Mouse (Mus musculus) R1 (cell line): ENCODE results near the gene Pphln1.
A peak's percentile ranks its signal among the peaks of the same experiment; 100 is the strongest.
"Not testable (repeated sequence)": the region's sequence is repeated elsewhere in the genome, so short reads cannot be mapped to it uniquely, and the experiment has no call there.

Experiments
- DNase-seq: peaks from one replicate; pipeline ENCODE4 v3.0.0-alpha.2; 2018; ENCODE audit warnings: low read depth, low spot score

Gene Pphln1

DNA sequence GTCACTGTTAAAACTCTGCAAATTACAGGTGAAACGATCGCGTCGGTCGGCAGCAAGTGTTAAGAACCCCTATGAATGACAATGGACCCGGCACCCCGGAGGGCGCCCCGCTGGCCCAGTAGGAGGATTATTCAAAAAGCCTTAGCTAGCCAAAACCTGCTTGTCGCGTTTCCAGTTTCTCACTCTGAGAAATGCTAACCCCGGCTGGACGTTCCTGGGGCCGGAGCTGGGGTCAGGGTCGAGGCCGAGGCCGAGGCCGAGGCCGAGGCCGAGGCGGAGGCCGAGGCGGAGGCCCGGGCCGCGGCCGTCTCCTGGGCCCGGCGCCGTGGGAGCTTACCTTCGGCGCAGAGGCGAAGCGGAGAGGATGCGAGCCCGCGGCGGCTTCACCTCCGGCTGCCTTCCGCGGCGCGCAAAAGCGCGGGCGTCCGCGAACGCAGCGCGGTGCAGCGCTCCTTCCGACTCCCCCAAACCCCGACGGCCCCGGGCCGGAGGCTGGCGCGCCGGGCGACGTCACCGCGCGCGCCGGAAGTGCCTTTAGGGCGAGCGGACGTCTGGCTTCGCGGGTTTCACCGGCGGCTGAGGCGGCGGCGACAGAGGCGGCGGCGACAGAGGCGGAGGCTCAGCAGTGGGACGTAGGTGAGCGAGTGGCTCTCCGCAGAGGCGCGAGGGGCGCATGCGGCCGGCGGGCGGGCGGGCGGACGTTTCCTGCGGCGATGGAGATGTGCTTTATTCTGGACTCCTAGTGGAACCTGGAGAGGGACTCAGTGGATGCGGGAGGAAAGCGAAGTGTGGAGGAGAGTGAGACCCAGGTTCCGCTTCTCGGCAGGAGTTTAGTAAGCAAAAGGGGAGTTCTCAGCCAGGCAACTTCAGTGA, at the start of gene Pphln1, which contains the start of gene Zcrb1:
TSS of gene Pphln1 (plus strand) at position 525 of the 873 bp plus-strand sequence.
TSS of gene Zcrb1 (minus strand) at position 509 of the 873 bp plus-strand sequence.
- peak; percentile 81 for DNase-seq

DNA sequence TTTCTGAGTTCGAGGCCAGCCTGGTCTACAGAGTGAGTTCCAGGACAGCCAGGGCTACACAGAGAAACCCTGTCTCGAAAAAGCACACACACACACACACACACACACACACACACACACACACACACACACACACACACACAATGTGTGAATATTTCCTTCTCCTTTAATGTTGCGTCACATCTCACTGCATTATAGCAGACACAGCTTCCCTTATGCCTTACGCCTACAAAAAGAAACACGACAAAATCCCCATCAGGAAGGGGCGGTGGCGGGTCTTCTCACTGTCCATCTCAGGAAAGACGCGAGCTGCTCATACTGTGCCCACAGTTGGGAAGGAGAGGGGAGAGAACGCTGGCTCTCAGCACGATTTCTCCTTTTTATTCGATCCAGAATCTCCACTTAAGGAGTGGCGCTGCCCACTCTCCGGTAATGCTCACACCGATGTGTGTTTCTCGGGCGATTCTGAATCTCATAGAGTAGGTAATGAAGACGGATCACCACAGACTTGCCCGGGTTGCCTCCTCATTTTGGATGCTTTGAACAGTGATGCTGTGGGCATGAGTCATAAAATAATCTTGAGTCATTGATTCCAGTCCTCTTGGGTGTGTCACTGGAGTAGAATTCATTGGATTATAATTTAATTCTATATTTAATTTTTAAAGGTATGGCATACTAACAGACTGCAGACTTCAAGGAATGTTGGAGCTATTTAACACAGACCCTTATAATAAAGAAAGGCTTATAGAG, 39.6 kb upstream of the Pphln1 start:
- no peak for DNase-seq

DNA sequence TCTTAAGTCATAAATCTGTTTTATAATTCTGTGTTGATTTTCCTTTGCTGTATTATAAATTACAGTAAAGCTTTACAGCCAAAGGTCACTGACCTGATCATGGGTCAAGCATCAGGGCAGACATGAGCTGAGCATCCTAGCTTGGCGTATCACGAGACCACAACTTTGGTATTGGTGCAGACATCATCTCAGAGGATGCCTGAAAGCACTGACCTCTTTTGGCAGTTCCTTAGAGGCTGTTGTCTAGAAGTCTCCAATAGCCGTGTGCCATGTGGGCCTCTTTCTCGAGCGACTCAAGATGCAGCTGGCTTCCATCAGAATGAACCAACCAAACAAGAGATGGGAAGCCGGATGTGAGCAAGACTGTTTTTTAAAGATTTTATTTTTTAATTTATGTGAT, 32.6 kb upstream of the Pphln1 start:
- no peak for DNase-seq

DNA sequence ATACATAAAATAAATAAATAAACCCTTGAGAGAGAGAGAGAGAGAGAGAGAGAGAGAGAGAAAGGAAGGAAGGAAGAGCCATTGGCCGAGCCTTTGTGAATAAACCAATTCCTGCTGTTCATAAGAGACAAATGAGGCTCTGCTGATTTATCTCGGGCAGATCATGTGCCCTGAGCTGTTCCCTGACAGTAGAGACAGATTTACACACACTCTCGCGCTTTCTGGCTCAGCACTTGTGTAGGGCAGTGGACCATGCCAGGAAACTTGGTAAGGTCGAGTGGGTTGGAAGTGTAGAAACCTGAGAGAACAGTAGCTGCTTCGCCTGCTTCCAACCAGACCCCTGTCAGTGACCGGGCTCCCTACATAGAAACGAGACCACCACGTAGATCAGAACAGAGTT, 29.6 kb upstream of the Pphln1 start:
- DNase-seq, result no peak

DNA sequence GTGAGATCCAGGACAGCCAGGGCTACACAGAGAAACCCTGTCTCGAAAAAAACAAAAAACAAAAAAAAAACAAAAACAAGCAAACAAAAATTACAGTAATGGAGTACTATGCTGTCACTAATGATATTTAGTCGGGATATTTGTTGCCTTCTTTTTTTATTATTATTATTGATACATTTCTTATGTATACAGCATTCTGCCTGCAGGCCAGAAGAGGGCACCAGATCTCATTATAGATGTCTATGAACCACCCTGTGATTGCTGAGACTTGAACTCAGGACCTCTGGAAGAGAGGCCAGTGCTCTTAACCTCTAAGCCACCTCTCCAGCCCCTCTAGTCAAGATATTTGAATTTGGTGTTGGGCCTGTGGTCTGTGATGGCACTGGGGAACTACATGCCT, 26.3 kb upstream of the Pphln1 start:
- DNase-seq, result no peak

DNA sequence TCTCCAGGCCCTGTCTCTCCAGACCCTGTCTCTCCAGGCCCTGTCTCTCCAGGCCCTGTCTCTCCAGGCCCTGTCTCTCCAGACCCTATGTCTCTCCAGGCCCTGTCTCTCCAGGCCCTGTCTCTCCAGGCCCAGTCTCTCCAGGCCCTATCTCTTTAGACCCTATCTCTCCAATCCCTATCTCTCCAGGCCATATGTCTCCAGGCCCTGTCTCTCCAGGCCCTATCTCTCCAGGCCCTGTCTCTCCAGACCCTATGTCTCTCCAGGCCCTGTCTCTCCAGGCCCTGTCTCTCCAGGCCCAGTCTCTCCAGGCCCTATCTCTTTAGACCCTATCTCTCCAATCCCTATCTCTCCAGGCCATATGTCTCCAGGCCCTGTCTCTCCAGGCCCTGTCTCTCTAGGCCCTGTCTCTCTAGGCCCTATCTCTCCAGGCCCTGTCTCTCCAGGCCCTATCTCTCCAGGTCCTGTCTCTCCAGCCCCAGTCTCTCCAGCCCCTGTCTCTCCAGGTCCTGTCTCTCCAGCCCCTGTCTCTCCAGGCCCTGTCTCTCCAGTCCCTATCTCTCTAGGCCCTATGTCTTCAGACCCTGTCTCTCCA, 25.5 kb upstream of the Pphln1 start:
- DNase-seq, result not testable (repeated sequence)

GRCm38 (mm10) chr15:93375696-93376095, 22.5 kb upstream of the Pphln1 start:
- no peak for DNase-seq

- peak; percentile 68 for DNase-seq
Measured at GRCm38 (mm10) chr15:93379177-93379576, 19.0 kb upstream of the Pphln1 start.

DNA sequence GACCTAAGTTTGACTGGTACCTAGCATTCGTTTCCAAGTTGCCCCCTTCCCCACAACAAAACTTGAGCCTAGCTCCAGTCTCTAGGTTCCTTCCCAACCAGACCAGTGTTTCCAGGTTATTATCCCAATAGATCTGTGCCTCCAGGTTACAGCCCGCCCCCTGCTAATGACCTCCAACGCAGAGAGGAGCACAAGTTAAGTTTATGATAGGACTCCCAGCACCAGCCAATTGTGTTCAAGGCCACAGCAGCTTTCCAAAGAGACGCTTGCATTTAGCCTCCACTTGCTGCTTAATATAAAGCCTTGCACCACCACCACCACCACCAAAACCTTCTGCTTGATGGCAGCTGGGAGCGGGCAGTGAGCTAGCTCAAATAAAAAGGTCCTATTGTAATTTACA, 16.8 kb upstream of the Pphln1 start:
- DNase-seq, result no peak

GRCm38 (mm10) chr15:93397269-93397668, 881 bp upstream of the Pphln1 start:
- DNase-seq, result peak; percentile 54

GRCm38 (mm10) chr15:93398699-93399540, 770 bp downstream of the Pphln1 start:
- DNase-seq, result peak; percentile 21

DNA sequence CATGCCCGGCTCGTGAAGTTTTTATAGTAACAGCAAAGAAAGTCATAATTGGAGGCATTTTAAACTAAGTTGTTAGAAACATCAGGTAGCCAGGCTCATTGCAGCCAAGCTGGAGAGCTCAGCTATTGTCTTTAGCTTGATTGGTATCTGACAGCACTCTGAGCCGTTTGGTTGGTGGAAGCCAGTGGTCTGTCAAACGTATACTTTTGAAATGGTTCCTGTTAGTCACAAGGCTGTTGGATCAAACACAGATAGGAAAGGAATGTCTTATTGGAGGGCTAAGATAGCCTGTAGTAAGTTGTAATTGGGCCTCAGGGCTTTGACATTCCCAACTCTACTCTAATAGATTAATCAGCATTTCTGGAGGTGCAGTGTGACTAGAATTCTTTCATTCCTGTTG, 3.3 kb downstream of the Pphln1 start:
- no peak for DNase-seq

DNA sequence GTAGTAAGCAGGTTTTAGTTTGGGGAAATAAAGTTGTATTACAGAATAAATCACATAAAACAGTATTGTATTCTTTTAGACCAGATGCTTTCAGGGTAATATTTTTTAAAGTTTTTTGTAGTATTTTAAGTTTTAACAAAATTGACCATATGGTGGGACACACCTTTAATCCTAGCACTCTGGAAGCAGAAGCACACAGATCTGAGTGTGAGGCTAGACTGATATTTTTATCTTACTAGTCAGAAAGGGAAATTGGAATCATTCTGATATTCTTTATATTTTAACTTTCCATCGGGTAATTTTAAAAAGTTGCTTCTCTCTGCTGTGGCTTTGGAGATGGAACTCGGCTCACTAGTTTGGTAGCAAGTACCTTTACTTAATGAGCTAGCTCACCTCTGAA, 4.6 kb downstream of the Pphln1 start:
- DNase-seq, result no peak

DNA sequence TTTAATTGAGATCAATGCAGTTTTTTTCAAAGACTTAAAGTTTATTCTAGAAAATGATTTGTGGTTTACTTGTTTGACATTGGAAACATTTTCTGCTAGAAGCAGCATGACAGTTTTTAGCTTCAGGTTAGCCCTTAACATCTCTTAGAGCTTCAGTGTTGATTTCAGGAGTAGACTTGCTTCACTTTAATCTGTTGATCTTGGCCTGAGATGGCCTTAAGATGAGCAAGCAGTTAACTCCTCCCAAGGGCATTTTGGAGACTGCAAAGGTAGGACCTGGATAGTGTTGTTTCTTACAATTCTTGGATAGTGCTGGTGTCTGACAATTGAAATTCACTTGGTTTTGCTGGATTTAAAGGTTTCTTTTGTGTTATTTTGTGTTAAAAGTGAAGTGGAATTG, 6.7 kb downstream of the Pphln1 start:
- no peak for DNase-seq

DNA sequence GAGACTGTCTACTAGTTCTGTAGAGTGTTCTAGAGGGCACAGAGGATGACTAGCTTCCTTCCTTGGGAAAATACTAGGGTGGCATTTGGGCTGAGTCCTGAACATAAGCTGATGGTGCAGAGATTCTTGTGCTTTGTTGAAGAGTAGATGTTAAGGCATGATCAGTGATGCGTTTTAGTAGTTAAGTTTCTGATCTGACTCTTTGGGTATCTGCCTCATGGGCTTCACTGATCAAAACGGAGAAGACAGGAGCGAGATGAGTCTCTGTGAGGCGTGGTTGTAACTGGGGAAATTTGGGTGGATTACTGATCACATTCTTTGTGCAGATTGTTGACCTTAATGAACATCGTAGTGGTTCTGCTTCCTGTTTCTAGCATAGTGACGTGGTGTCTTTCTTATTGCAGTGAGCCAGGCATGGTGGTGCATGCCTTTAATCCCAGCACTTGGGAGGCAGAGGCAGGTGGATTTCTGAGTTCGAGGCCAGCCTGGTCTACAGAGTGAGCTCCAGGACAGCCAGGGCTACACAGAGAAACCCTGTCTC, 7.4 kb downstream of the Pphln1 start:
- DNase-seq, result no peak

GRCm38 (mm10) chr15:93406492-93406891, 8.3 kb downstream of the Pphln1 start:
- DNase-seq, result no peak

GRCm38 (mm10) chr15:93412445-93412844, 14.3 kb downstream of the Pphln1 start:
- no peak for DNase-seq

DNA sequence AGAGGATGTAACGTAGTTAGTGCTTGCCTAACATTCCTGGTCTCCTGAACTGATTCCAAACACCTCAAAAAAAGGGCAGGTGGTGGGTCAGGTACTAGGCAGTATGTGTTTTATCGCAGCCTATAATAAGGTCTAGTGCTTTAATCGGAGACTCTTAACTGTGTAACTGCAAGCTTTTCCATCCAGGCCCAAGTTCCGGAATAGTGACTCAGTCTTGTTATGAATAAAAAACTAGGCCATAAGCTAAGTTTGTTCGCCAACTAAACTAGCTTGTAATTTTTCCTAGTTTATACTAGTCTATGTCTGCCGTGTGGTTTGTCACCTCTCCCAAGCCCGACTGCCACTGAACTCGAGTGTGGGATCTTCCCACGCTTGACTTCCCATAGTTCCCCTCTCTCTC, 16.3 kb downstream of the Pphln1 start:
- DNase-seq, result no peak

- no peak for DNase-seq
Measured at GRCm38 (mm10) chr15:93416300-93416699, 18.1 kb downstream of the Pphln1 start.

DNA sequence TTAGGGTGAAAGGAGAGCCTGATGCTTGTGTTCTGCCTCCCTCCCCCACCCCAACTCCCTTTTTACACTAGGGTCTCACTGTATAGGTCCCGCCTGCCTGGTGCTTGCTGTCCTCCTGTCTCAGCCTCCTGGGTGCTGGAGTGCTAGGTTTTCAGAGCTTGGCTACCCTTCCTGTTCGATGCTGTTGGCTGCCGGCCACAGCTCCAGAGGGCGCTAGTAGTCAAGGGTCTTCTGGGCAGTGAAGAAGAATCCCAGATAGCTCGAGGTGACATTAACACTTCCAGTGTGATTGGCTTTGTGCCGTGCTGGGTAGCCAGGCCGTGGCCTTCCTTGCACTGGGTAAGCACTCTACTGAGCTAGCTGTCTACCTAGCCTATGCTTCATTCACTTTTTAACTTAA, 22.4 kb downstream of the Pphln1 start:
- peak; percentile 14 for DNase-seq

DNA sequence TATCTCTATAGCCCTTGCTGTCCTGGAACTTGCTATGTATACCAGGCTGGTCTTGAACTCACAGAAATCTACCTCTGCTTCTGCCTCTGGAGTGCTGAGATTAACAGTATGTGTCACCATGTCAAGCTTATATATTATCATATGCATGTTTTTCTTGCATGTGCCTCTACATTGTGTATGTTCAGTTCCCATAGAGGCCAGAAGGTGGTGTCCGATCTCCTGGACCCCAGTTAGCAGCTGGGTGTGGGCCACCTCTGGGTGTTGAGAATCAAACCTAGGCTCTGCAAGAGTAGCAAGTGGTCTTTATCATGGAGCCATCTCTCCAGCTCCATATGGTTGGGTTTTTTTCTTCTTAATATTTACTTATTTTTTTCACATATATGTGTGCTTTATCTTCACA, 24.4 kb downstream of the Pphln1 start:
- peak; percentile 16 for DNase-seq
